Mouse (Mus musculus) midbrain, embryonic 12.5 days (tissue): Measurements from ENCODE around the gene Eya4. TPM values are rescaled to one million over a fixed set of nuclear protein-coding genes. Genes with fewer than 3 reads are reported as not detected.

Source experiments
- ATAC-seq: fragments of 200-750 bp; cut with Nextera tagmentation; 2 replicates; pipeline ENCODE4 v1.8.0; 2017; ENCODE audit warnings: low read depth, moderate TSS enrichment, moderate library complexity; ENCODE audit not compliant: low FRiP score
- H3K27ac ChIP-seq: fragments of 300-500 bp; sonication (generic); replicated peaks from 2 replicates; pipeline ENCODE4 v1.5.1; 2016; ENCODE audit warnings: mild to moderate bottlenecking
- H3K27me3 ChIP-seq: fragments of 300-500 bp; sonication (generic); 2 replicates; pipeline ENCODE4 v1.6.1; 2016; ENCODE audit warnings: mild to moderate bottlenecking
- H3K36me3 ChIP-seq: fragments of 300-500 bp; sonication (generic); 2 replicates; pipeline ENCODE4 v1.6.1; 2016
- H3K4me1 ChIP-seq: fragments of 300-500 bp; sonication (generic); 2 replicates; pipeline ENCODE4 v1.6.1; 2016
- H3K4me2 ChIP-seq: fragments of 300-500 bp; sonication (generic); replicated peaks from 2 replicates; pipeline ENCODE4 v1.6.1; 2016; ENCODE audit warnings: mild to moderate bottlenecking, moderate library complexity
- H3K4me3 ChIP-seq: fragments of 300-500 bp; sonication (generic); 2 replicates; pipeline ENCODE4 v1.5.1; 2016; ENCODE audit warnings: mild to moderate bottlenecking
- H3K9ac ChIP-seq: fragments of 300-500 bp; sonication (generic); replicated peaks from 2 replicates; pipeline ENCODE4 v1.6.1; 2016; ENCODE audit warnings: mild to moderate bottlenecking, moderate library complexity
- H3K9me3 ChIP-seq: fragments of 300-500 bp; sonication (generic); 2 replicates; pipeline ENCODE4 v1.6.1; 2016; ENCODE audit warnings: mild to moderate bottlenecking
- WGBS: fragments of 180-500 bp; shearing (Covaris S2); methylation state at CpG from one replicate; pipeline ENCODE4 v1.1.7; 2016; 5-methylcytosine and 5-hydroxymethylcytosine counted together
- polyA plus RNA-seq: library from polyadenylated mRNA; unstranded; fragments of >200 nt; fragmentation: Nextera tagmentation; extraction: Ambion mirVana; gene quantifications from 2 replicates; pipeline ENCODE4 v1.2.1, GENCODE M21; 2016

The Eya4 gene
- polyA plus RNA-seq, 1 experiment from 2014 or later = 2.3 TPM

GRCm38 (mm10) chr10:23220432-23220831 is 130.2 kb downstream of the Eya4 start:
- Histone ChIP-seq H3K9me3 (no peaks in the 10 kb centered on the region), H3K4me3 (no peak overlapping the region), H3K4me2 (no peak overlapping the region), H3K4me1 (peaks cover 9% of the 10 kb centered on the region), H3K27me3 (no peaks in the 10 kb centered on the region), H3K36me3 (no peaks in the 10 kb centered on the region), H3K9ac (no peak overlapping the region), H3K27ac (no peak overlapping the region)
- peak; percentile 58; the same call in 1 of the 2 replicates for ATAC-seq
- 8% methylated on average over 3 of the region's 3 CpGs for WGBS

GRCm38 (mm10) chr10:23216815-23217214 is 133.8 kb downstream of the Eya4 start:
- ATAC-seq = no peak
- Histone ChIP-seq H3K36me3 (no peaks in the 10 kb centered on the region), H3K4me3 (no peak overlapping the region), H3K9ac (no peak overlapping the region), H3K9me3 (no peaks in the 10 kb centered on the region), H3K27me3 (no peaks in the 10 kb centered on the region), H3K27ac (no peak overlapping the region), H3K4me1 (peaks cover 9% of the 10 kb centered on the region), H3K4me2 (no peak overlapping the region)
- WGBS = 65% methylated on average over 4 of the region's 4 CpGs

DNA sequence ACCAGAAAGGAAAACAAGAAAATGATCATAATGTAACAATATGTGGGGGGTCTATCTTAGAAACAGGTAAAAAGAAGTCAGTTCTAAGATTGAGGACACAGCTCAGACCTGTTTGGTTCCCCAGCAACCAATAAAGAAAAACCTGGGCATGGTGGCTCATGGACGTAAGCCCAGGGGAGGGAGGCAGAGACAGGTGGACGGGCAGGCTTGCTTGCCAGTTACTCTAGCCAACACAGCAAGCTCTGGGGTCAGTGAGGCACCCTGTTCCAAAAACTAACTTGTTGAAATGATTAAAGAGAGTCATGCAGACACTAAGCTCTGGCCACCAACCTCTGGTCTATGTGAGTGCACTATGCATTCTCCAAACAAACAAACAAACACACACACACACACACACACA is 139.2 kb downstream of the Eya4 start:
- Histone ChIP-seq H3K9me3 (no peaks in the 10 kb centered on the region), H3K27me3 (no peaks in the 10 kb centered on the region), H3K4me1 (no peaks in the 10 kb centered on the region), H3K4me3 (no peak overlapping the region), H3K4me2 (no peak overlapping the region), H3K9ac (no peak overlapping the region), H3K27ac (no peak overlapping the region), H3K36me3 (no peaks in the 10 kb centered on the region)
- ATAC-seq = no peak
- WGBS = 90% methylated on average over 2 of the region's 2 CpGs

DNA sequence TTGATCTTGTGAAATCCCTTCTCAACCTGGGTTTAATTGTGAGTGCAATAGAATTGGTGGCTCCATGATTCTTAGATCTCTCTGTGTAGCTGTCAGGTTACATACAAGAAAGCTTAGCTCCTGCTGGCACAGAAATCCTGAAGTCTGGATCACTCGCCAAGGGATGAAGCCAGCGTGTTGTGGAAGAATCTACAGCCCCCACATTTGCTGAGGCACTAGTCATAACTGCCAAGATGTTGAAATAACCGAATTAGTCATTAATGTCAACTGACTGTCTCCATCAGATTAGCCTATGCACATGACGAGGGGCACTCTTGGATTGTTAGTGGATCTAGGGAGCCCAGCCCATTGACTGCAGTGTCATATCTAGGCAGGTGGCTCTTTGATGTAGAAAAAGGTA is 146.7 kb downstream of the Eya4 start:
- H3K27ac ChIP-seq = no peak overlapping the region
- H3K9me3 ChIP-seq = no peaks in the 10 kb centered on the region
- peaks cover 4% of the 10 kb centered on the region; the same call in 1 of the 2 replicates for H3K4me1 ChIP-seq
- ATAC-seq = no peak
- no peak overlapping the region for H3K4me2 ChIP-seq
- no peaks in the 10 kb centered on the region for H3K36me3 ChIP-seq
- H3K27me3 ChIP-seq = no peaks in the 10 kb centered on the region
- H3K4me3 ChIP-seq = no peak overlapping the region
- WGBS = 73% methylated on average over 4 of the region's 4 CpGs
- no peak overlapping the region for H3K9ac ChIP-seq

DNA sequence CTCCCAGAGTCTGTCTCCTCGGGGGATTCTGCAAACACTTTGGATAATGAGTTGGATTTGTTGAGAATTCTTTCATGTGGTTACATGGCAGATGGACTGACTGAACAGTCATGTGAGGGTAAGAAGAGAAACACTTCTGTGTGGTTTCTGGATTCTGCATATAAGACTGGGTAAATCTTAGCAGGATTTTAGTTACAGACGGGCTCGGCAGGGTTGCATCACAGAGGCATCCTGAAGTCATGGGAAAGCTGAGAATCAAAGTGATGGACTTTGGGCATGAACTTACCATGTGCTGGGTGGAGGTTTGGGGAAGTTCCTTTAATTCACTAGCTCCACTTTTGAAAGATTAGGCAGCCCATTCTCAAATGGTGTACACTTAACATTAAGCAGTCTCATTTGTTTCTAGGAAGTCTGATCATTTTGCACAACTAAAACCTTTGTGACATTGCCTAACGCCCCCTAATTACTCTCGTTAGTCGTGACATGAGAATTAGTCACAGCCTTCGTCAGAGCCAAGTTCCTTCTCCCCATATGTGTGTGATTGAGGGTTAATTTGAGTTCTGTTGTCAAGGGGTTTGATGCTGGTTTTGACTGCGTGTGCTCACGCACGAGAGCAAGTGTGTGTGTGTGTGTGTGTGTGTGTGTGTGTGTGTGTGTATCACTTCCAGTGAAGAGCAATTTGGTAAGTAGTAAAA is 147.3 kb downstream of the Eya4 start:
- no peak overlapping the region for H3K4me2 ChIP-seq
- H3K9ac ChIP-seq = no peak overlapping the region
- WGBS = 75% methylated on average over 10 of the region's 10 CpGs
- no peak overlapping the region for H3K27ac ChIP-seq
- no peak for ATAC-seq
- peaks cover 4% of the 10 kb centered on the region; the same call in 1 of the 2 replicates for H3K4me1 ChIP-seq
- H3K36me3 ChIP-seq = no peaks in the 10 kb centered on the region
- no peaks in the 10 kb centered on the region for H3K9me3 ChIP-seq
- H3K27me3 ChIP-seq = no peaks in the 10 kb centered on the region
- H3K4me3 ChIP-seq = no peak overlapping the region

DNA sequence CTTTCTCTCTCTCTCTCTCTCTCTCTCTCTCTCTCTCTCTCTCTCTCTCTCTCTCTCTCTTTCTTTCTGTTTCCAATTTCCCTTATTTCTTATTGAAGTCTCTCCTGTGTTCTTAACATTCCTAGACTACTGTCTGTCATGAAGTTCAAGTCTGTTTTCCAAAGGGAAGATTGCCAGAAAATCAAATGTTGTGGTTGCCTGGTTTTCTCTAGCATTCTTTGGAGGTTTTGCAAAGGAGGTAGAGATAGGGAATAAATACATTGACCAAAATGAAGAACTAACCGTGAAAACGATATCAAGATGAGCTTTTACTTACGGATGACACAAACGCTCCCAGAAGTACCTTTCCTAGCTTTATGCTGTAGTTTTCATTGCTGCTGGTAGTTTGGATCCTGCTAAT is 148.0 kb downstream of the Eya4 start:
- 94% methylated on average over 4 of the region's 4 CpGs for WGBS

DNA sequence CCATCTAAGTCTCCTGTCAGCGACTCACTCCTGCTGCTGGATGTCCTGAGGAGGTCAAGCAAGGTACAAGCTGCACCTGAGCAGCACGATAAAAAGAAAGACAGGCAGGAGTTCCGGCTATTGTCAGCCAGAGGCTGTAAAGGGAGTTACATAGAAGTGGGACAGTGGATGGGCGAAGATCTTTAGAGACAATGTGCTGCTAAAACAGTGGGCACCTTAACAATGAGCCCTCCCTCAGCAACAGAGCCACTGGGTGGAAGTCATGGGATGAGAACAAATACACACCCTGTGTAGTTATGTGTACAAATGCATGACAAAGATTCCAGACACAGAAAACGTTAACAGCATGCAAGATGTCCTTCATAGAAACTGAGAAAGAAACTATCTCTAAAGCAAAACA is 152.3 kb downstream of the Eya4 start:
- Histone ChIP-seq H3K4me2 (no peak overlapping the region), H3K36me3 (no peaks in the 10 kb centered on the region), H3K4me3 (no peak overlapping the region), H3K4me1 (peaks cover 4% of the 10 kb centered on the region; the same call in 1 of the 2 replicates), H3K9ac (no peak overlapping the region), H3K27ac (no peak overlapping the region), H3K27me3 (no peaks in the 10 kb centered on the region), H3K9me3 (no peaks in the 10 kb centered on the region)
- ATAC-seq = no peak
- WGBS = 82% methylated on average over 5 of the region's 5 CpGs

More for the DNA sequence above, 148.0 kb downstream of the Eya4 start:
- no peak overlapping the region for H3K27ac ChIP-seq
- H3K4me1 ChIP-seq = peaks cover 4% of the 10 kb centered on the region; the same call in 1 of the 2 replicates
- no peaks in the 10 kb centered on the region for H3K36me3 ChIP-seq
- H3K9ac ChIP-seq = no peak overlapping the region
- H3K9me3 ChIP-seq = no peaks in the 10 kb centered on the region
- no peak for ATAC-seq
- no peak overlapping the region for H3K4me2 ChIP-seq
- H3K4me3 ChIP-seq = no peak overlapping the region
- no peaks in the 10 kb centered on the region for H3K27me3 ChIP-seq

DNA sequence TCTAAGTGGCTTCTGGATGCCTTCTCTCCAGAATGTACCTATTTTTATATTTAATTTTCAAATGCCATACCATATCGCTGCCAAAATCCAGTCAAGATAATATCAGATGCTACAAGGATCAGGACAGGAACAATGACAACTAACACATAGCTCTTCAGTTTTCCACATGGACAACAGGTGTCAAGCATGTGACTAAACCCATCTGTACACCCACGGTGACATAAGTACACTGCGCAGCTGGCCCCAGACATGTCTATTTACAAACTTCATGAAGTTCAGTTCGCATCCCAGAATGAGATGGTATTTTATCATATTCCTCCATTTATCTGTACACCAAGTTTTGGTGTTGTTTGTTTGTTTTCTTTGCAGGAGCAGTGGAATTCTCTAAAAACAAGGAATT is 154.2 kb downstream of the Eya4 start:
- H3K27me3 ChIP-seq = no peaks in the 10 kb centered on the region
- H3K9ac ChIP-seq = no peak overlapping the region
- H3K27ac ChIP-seq = no peak overlapping the region
- WGBS = 94% methylated on average over 4 of the region's 4 CpGs
- H3K4me3 ChIP-seq = no peak overlapping the region
- no peak overlapping the region for H3K4me2 ChIP-seq
- H3K4me1 ChIP-seq = peaks cover 4% of the 10 kb centered on the region; the same call in 1 of the 2 replicates
- no peaks in the 10 kb centered on the region for H3K9me3 ChIP-seq
- no peak for ATAC-seq
- no peaks in the 10 kb centered on the region for H3K36me3 ChIP-seq

- H3K4me2 ChIP-seq = no peak overlapping the region
Measured at GRCm38 (mm10) chr10:23195337-23195736, 155.2 kb downstream of the Eya4 start.

GRCm38 (mm10) chr10:23189836-23190235 is 160.8 kb downstream of the Eya4 start:
- 85% methylated on average over 10 of the region's 10 CpGs for WGBS
- Histone ChIP-seq H3K27ac (no peak overlapping the region), H3K9me3 (no peaks in the 10 kb centered on the region), H3K9ac (no peak overlapping the region), H3K4me2 (no peak overlapping the region), H3K36me3 (no peaks in the 10 kb centered on the region), H3K4me1 (no peaks in the 10 kb centered on the region), H3K27me3 (no peaks in the 10 kb centered on the region), H3K4me3 (no peak overlapping the region)
- ATAC-seq = no peak

More at GRCm38 (mm10) chr10:23195337-23195736, 155.2 kb downstream of the Eya4 start:
- peak; percentile 47; the same call in 1 of the 2 replicates for ATAC-seq
- Histone ChIP-seq H3K27me3 (no peaks in the 10 kb centered on the region), H3K9me3 (no peaks in the 10 kb centered on the region), H3K27ac (no peak overlapping the region), H3K4me3 (no peak overlapping the region), H3K36me3 (no peaks in the 10 kb centered on the region), H3K4me1 (peaks cover 4% of the 10 kb centered on the region; the same call in 1 of the 2 replicates), H3K9ac (no peak overlapping the region)
- 39% methylated on average over 2 of the region's 2 CpGs for WGBS

DNA sequence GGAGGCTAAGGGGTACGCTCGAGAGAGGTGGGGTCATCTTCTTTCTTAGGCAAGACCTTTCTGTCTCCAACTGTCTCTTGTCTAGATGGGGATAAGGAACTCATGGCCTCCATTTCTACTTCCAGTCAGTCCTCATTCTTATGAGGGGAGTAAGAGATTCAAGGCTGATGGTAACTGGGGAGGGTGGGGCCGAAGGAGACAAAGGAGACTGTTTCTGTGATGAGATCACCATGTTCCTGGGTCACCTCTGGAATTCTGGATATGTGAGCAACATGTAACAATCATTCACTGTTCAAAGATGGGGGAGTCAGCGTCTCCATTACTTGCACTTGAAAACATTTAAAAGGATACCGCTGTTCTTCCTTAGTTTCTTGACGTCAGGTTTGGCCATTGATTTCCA is 165.2 kb downstream of the Eya4 start:
- 92% methylated on average over 6 of the region's 6 CpGs for WGBS
- no peaks in the 10 kb centered on the region for H3K27me3 ChIP-seq

GRCm38 (mm10) chr10:23181572-23182493 is 168.8 kb downstream of the Eya4 start:
- no peaks in the 10 kb centered on the region for H3K9me3 ChIP-seq
- H3K4me2 ChIP-seq = no peak overlapping the region
- H3K4me1 ChIP-seq = peaks cover 8% of the 10 kb centered on the region
- no peak overlapping the region for H3K27ac ChIP-seq
- H3K27me3 ChIP-seq = no peaks in the 10 kb centered on the region
- 81% methylated on average over 11 of the region's 11 CpGs for WGBS
- ATAC-seq = no peak
- no peak overlapping the region for H3K4me3 ChIP-seq
- H3K9ac ChIP-seq = no peak overlapping the region
- no peaks in the 10 kb centered on the region for H3K36me3 ChIP-seq

More for the DNA sequence above, 165.2 kb downstream of the Eya4 start:
- H3K9ac ChIP-seq = no peak overlapping the region
- no peaks in the 10 kb centered on the region for H3K36me3 ChIP-seq
- H3K9me3 ChIP-seq = no peaks in the 10 kb centered on the region
- H3K4me1 ChIP-seq = no peaks in the 10 kb centered on the region
- H3K27ac ChIP-seq = no peak overlapping the region
- ATAC-seq = no peak
- H3K4me2 ChIP-seq = no peak overlapping the region
- H3K4me3 ChIP-seq = no peak overlapping the region
